Mouse (Mus musculus) 3134 (cell line): ENCODE data around the gene Lrrc55.

Experiments used
- DNase-seq: peaks from one replicate; pipeline ENCODE4 v3.0.0-alpha.2; 2011; ENCODE audit warnings: low spot score; ENCODE audit not compliant: insufficient read length; ENCODE audit errors: extremely low read depth

The Lrrc55 gene

DNA sequence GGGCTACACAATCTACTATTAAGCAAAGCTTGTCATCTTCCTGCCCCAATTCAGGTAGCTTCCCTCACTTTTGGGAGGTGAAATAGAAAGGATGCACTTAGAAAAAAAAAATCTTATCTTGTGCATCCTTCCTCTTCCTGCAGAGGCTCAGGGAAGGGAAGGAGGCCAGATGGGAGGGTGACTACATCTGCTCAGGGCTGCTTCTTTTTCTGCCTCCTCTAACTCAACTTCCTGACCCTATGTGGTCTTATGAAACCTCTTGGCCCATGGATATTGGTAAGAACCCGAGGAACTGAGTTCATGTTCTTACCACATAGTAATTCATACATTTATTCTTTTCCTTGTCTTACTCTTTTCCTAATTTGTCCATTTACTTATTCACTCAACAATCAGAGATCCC is 61.9 kb downstream of the Lrrc55 start:
- no peak for DNase-seq

DNA sequence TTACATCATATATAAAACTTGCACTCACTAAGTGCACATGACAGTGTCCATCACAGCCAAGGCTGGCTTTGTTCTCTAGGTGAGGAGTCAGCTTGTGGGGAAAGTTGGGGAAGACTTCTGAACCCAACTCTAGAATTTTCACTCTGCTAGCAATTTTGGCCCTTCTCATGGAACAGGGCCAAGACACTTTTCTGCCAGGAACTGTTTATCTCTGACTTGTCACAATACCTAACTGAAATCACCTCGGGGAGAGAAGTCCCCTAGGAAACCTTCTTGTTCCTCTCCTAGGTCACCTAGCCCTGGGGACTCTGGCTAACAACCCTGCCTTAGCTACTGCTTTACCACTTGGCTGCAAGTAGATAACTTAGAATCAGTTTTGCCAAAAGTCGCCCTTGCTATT is 64.8 kb downstream of the Lrrc55 start:
- no peak for DNase-seq

DNA sequence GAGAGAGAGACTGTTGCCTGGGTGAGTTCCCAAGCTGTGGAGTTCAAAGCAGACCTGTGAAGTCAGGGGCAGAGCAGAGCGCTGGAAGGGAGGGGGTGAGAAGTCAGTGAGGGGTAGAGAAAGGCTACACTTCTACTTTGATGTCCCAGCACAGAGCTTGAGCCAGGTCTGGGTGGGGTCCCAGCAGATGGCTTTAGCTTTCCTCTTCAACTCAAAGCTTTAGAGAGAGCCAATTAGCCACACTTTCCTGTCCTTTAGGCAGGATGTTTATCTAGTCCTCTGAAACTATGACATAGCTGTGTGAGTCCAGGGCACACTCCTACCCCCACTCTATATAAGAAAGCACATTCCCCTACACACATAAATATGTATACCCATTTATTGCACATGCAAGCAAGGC is 65.3 kb downstream of the Lrrc55 start:
- no peak for DNase-seq

DNA sequence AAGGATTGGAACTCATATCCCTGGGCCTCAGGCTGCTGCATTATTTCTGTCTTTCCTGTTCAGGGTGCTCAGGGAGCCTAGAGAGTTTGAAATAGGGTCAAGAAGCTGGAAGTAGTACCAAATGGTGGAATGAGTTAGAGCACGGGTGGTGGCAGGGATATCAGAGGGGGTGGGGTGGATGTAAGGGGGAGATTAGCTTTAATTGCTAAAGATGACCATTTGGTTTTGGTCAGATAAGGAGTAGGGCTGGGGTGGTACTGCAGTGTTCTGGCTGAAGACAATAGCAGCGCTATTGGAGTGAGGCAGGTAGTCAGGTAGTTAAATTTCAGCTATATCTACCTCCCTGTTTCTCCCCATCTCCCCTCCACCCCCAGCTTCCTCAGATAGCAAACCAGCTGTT is 65.8 kb downstream of the Lrrc55 start:
- no peak for DNase-seq

DNA sequence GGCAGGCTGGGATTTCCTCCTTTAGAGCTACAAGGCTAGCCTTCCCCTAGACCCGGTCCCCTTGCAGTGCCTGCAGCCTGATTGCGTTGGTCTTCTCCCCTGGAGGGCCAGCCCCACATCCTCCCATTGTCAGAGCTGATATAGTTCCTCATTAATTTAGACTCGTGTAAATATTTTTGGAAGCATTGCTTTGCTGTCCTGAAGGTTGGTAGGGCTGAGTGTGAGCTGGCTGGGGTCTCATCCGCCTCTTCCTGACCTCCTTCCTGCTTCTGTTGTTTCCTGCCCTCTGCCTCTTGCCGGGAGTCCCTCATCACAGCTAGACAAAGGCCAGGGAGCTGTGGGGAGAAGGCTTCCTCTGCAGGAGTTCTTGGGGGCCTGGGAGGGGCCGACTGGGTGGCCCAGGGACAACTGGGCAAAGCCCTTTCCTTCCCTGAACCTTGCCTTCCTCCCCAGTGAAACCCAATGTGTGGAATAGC is 67.5 kb downstream of the Lrrc55 start:
- DNase-seq, result no peak

DNA sequence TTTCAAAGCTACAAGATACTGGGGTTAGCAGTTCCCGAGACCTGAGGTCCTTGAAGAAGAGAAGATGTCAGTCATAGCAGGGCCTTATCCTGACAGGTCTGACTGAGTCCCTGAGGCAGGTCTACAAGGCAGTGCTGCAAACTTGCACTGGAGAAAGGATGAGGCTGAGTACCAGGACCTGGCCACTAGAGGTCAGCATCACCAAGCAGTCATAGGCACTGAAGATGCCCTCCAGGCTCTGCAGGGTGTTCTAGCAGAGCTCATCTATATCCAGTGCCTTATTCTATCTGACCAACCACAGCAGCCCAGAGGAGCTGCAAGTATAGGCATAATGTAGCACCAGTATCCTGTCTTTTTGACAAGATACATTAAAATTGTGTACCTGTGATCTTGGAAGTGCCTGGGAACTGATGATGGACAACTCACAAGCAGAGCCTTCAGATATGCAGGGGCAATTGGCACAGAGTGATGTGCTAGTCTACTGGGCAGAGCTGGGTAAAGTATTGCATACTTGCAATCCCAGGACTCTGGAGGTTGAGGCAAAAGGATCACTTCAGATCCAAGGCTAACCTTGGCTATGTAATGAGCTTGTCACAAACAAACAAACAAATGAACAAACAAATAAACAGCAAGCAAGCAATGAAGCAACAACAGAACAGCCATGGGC is 73.0 kb downstream of the Lrrc55 start:
- no peak for DNase-seq

DNA sequence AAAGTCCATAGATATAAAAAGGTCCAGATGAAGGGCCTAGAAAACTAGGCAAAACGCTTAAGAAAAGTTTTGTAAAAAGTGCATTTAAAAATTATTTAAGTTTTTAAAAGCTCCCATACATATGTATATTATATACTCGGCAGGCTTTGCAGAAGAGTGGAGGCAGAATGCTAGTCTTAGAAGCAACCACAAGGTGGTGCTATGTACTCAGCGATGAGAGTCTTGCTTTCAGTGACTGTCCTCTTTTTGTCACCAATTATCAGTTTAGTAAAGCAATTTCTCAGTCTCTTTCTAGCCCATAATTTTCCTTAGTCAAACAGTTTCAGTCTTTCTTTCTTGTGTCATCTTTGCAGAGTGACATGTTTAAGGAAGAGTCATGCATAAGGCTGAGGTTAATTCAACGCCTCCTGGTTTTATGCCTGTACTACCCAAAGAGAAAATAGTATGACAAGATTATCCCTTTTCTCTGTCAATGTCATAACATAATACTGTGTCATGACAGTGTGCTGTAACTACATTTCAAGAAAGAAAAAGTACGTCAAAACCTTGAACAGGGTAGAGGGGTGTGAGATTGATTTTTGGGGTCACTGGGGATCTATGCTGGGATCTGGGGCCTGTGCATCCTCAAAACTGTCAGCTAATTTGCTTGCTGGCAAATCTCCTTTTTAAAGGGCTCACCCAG is 73.7 kb downstream of the Lrrc55 start:
- DNase-seq, result no peak
